Mouse (Mus musculus): ENCODE measurements around the gene Utp4.
"Not testable (repeated sequence)": the region's sequence is repeated elsewhere in the genome, so short reads cannot be mapped to it uniquely, and the experiment has no call there.

The Utp4 gene
- long read RNA-seq, experiment 1, transcript Utp4-201 (17 exons, 2,232 nt) = major isoform, 25 of 37 reads
- long read RNA-seq, experiment 1, partial matches to known transcripts = 7 of 37 reads
- long read RNA-seq, experiment 1, other reads (novel, unspliced or antisense) = 5 of 37 reads
- long read RNA-seq, experiment 2, transcript Utp4-201 (17 exons, 2,232 nt) = major isoform, 47 of 61 reads
- long read RNA-seq, experiment 2, partial matches to known transcripts = 7 of 61 reads
- long read RNA-seq, experiment 2, other reads (novel, unspliced or antisense) = 7 of 61 reads

- intact Hi-C loops (cut with DNase I) = no loop called here
These were observed at the start of gene Utp4 for GRCm38 (mm10) chr8:106893481-106894156. Gene Utp4 (plus strand): TSS chr8:106893636.

GRCm38 (mm10) chr8:106850034-106850433 is 43.4 kb upstream of the Utp4 start:
- intact Hi-C loops (cut with DNase I) = no loop called here

- intact Hi-C loops (cut with DNase I) = no loop called here
These were observed 38.7 kb upstream of the Utp4 start for GRCm38 (mm10) chr8:106854534-106855241.

- intact Hi-C loops (cut with DNase I) = no loop called here
These were observed 38.2 kb upstream of the Utp4 start for GRCm38 (mm10) chr8:106855242-106855562.

GRCm38 (mm10) chr8:106862845-106863244 is 30.6 kb upstream of the Utp4 start:
- intact Hi-C loops (cut with DNase I) = no loop called here

GRCm38 (mm10) chr8:106865354-106865753 is 28.1 kb upstream of the Utp4 start:
- intact Hi-C loops (cut with DNase I) = no loop called here

- intact Hi-C loops (cut with DNase I) = no loop called here
These were observed 23.4 kb upstream of the Utp4 start, which contains the start of gene Has3 for GRCm38 (mm10) chr8:106870051-106870450. Gene Has3 (plus strand): TSS chr8:106870242.

GRCm38 (mm10) chr8:106870537-106871327 is 22.7 kb upstream of the Utp4 start:
- intact Hi-C loops (cut with DNase I) = no loop called here

GRCm38 (mm10) chr8:106871328-106871926 is 22.0 kb upstream of the Utp4 start:
- intact Hi-C loops (cut with DNase I) = no loop called here

GRCm38 (mm10) chr8:106871931-106872371 is 21.5 kb upstream of the Utp4 start:
- intact Hi-C loops (cut with DNase I) = no loop called here

GRCm38 (mm10) chr8:106872454-106873034 is 20.9 kb upstream of the Utp4 start:
- intact Hi-C loops (cut with DNase I) = no loop called here

- intact Hi-C loops (cut with DNase I) = no loop called here
These were observed 13.2 kb upstream of the Utp4 start for GRCm38 (mm10) chr8:106880121-106880707.

- intact Hi-C loops (cut with DNase I) = not testable (repeated sequence)
These were observed 9.3 kb upstream of the Utp4 start for GRCm38 (mm10) chr8:106884094-106884493.

GRCm38 (mm10) chr8:106884826-106885400 is 8.5 kb upstream of the Utp4 start:
- intact Hi-C loops (cut with DNase I) = not testable (repeated sequence)

GRCm38 (mm10) chr8:106887336-106888189 is 5.9 kb upstream of the Utp4 start:
- intact Hi-C loops (cut with DNase I) = loop anchor here (2.0 kb wide), 1 partner anchor 169 kb away; no protein-coding TSS in a partner anchor

GRCm38 (mm10) chr8:106888803-106889202 is 4.6 kb upstream of the Utp4 start:
- intact Hi-C loops (cut with DNase I) = no loop called here

- intact Hi-C loops (cut with DNase I) = no loop called here
These were observed 1.1 kb upstream of the Utp4 start for GRCm38 (mm10) chr8:106892210-106892805.

- intact Hi-C loops (cut with DNase I) = no loop called here
These were observed 507 bp upstream of the Utp4 start for GRCm38 (mm10) chr8:106892806-106893451.

All from adrenal gland (tissue).